Mouse (Mus musculus) heart, embryonic 16.5 days (tissue): Measurements from ENCODE around the gene Mon1b. TPM values are rescaled to one million over a fixed set of nuclear protein-coding genes. Genes with fewer than 3 reads are reported as not detected.

Experiments
- ATAC-seq: fragments of 200-750 bp; cut with Nextera tagmentation; replicated peaks from 2 replicates; pipeline ENCODE4 v1.8.0; 2017; ENCODE audit warnings: moderate number of reproducible peaks; ENCODE audit not compliant: insufficient read depth, low FRiP score; ENCODE audit errors: extremely low read depth
- H3K27ac ChIP-seq: fragments of 300-500 bp; sonication (generic); 2 replicates; pipeline ENCODE4 v1.5.1; 2014; ENCODE audit warnings: mild to moderate bottlenecking, low read length, control low read depth, moderate library complexity
- H3K27me3 ChIP-seq: fragments of 300-500 bp; sonication (generic); 2 replicates; pipeline ENCODE4 v1.6.1; 2014; ENCODE audit warnings: low read length, mixed read lengths; ENCODE audit not compliant: control insufficient read depth, insufficient read depth
- H3K36me3 ChIP-seq: fragments of 300-500 bp; sonication (generic); 2 replicates; pipeline ENCODE4 v1.6.1; 2014; ENCODE audit not compliant: control insufficient read depth, insufficient read depth
- H3K4me1 ChIP-seq: fragments of 300-500 bp; sonication (generic); 2 replicates; pipeline ENCODE4 v1.6.1; 2014; ENCODE audit warnings: low read length, mixed read lengths; ENCODE audit not compliant: control insufficient read depth, insufficient read depth
- H3K4me2 ChIP-seq: fragments of 300-500 bp; sonication (generic); 2 replicates; pipeline ENCODE4 v1.6.1; 2014; ENCODE audit warnings: low read depth, mild to moderate bottlenecking, control low read depth, low read length
- H3K4me3 ChIP-seq: fragments of 300-500 bp; sonication (generic); 2 replicates; pipeline ENCODE4 v1.5.1; 2014; ENCODE audit warnings: mild to moderate bottlenecking, control low read depth, low read length
- H3K9ac ChIP-seq: fragments of 300-500 bp; sonication (generic); 2 replicates; pipeline ENCODE4 v1.6.1; 2014; ENCODE audit warnings: low read length, control low read depth
- H3K9me3 ChIP-seq: fragments of 300-500 bp; sonication (generic); replicated peaks from 2 replicates; pipeline ENCODE4 v1.6.1; 2016; ENCODE audit warnings: low read length; ENCODE audit not compliant: control insufficient read depth
- WGBS: fragments of 180-500 bp; shearing (Covaris S2); extraction: QIAGEN DNeasy Blood & Tissue Kit; methylation state at CpG from one replicate; pipeline ENCODE4 v1.1.7; 2014; 5-methylcytosine and 5-hydroxymethylcytosine counted together
- polyA plus RNA-seq: library from polyadenylated mRNA; unstranded; fragments of >200 nt; fragmentation: Nextera tagmentation; extraction: Ambion mirVana; gene quantifications from 2 replicates; pipeline ENCODE4 v1.2.1, GENCODE M21; 2015

Gene Mon1b
- 4.9 TPM in 2 replicates for polyA plus RNA-seq

- peak; percentile 98 for ATAC-seq
- Histone ChIP-seq H3K4me1 (peaks cover 13% of the 10 kb centered on the region), H3K4me3 (peak within 1 kb of the TSS; percentile 89), H3K4me2 (peak within 1 kb of the TSS; percentile 97), H3K9me3 (no peaks in the 10 kb centered on the region), H3K27ac (peak within 1 kb of the TSS; percentile 97), H3K27me3 (no peaks in the 10 kb centered on the region), H3K36me3 (peaks cover 12% of the 10 kb centered on the region), H3K9ac (peak within 1 kb of the TSS; percentile 89)
- under 1% methylated on average over 42 of the region's 42 CpGs for whole genome bisulfite sequencing
Measured at GRCm38 (mm10) chr8:113634670-113635591, at the start of gene Mon1b. Mon1b (plus strand) TSS chr8:113635587.

GRCm38 (mm10) chr8:113598401-113598800 is 37.0 kb upstream of the Mon1b start:
- Histone ChIP-seq H3K4me1 (no peaks in the 10 kb centered on the region), H3K9ac (no peak overlapping the region), H3K27ac (no peak overlapping the region), H3K9me3 (no peaks in the 10 kb centered on the region), H3K27me3 (no peaks in the 10 kb centered on the region), H3K4me3 (no peak overlapping the region), H3K4me2 (no peak overlapping the region), H3K36me3 (no peaks in the 10 kb centered on the region)
- no peak for ATAC-seq
- 38% methylated on average over 3 of the region's 3 CpGs for WGBS

- Histone ChIP-seq H3K27me3 (no peaks in the 10 kb centered on the region), H3K27ac (no peak overlapping the region), H3K4me3 (no peak overlapping the region), H3K36me3 (no peaks in the 10 kb centered on the region), H3K4me2 (no peak overlapping the region), H3K9me3 (no peaks in the 10 kb centered on the region), H3K9ac (no peak overlapping the region), H3K4me1 (peaks cover 13% of the 10 kb centered on the region)
- WGBS: 4% methylated on average over 3 of the region's 3 CpGs
- ATAC-seq: no peak
Measured at GRCm38 (mm10) chr8:113632634-113633033, 2.8 kb upstream of the Mon1b start.

GRCm38 (mm10) chr8:113634161-113634560 is 1.2 kb upstream of the Mon1b start:
- Histone ChIP-seq H3K9me3 (no peaks in the 10 kb centered on the region), H3K4me1 (peaks cover 13% of the 10 kb centered on the region), H3K9ac (peak overlapping the region; percentile 62; the same call in 1 of the 2 replicates), H3K36me3 (peaks cover 9% of the 10 kb centered on the region), H3K27ac (no peak overlapping the region), H3K4me3 (peak overlapping the region; percentile 89), H3K4me2 (peak overlapping the region; percentile 74), H3K27me3 (no peaks in the 10 kb centered on the region)
- WGBS: 26% methylated on average over 12 of the region's 12 CpGs
- ATAC-seq: no peak

- Histone ChIP-seq H3K4me3 (peak overlapping the region; percentile 89), H3K27ac (peak overlapping the region; percentile 97), H3K36me3 (peaks cover 12% of the 10 kb centered on the region), H3K9me3 (no peaks in the 10 kb centered on the region), H3K4me1 (peaks cover 13% of the 10 kb centered on the region), H3K4me2 (peak overlapping the region; percentile 97), H3K27me3 (no peaks in the 10 kb centered on the region), H3K9ac (peak overlapping the region; percentile 89)
- ATAC-seq: peak; percentile 79
- WGBS: under 1% methylated on average over 44 of the region's 44 CpGs
Measured at GRCm38 (mm10) chr8:113635592-113636279, 349 bp downstream of the Mon1b start.

GRCm38 (mm10) chr8:113636280-113636628 is 867 bp downstream of the Mon1b start:
- peak overlapping the region; percentile 97 for H3K4me2 ChIP-seq
- peaks cover 12% of the 10 kb centered on the region for H3K36me3 ChIP-seq
- no peaks in the 10 kb centered on the region for H3K9me3 ChIP-seq
- no peaks in the 10 kb centered on the region for H3K27me3 ChIP-seq
- peaks cover 13% of the 10 kb centered on the region for H3K4me1 ChIP-seq
- no peak overlapping the region for H3K27ac ChIP-seq
- H3K9ac ChIP-seq: peak overlapping the region; percentile 89
- WGBS: 40% methylated on average over 5 of the region's 5 CpGs
- no peak for ATAC-seq
- peak overlapping the region; percentile 89 for H3K4me3 ChIP-seq

- no peak overlapping the region for H3K27ac ChIP-seq
- H3K9me3 ChIP-seq: no peaks in the 10 kb centered on the region
- no peak overlapping the region for H3K9ac ChIP-seq
- no peak overlapping the region for H3K4me3 ChIP-seq
- H3K27me3 ChIP-seq: no peaks in the 10 kb centered on the region
- peaks cover 10% of the 10 kb centered on the region for H3K4me1 ChIP-seq
- WGBS: 81% methylated on average over 8 of the region's 8 CpGs
- no peak overlapping the region for H3K4me2 ChIP-seq
- no peak for ATAC-seq
- H3K36me3 ChIP-seq: peaks cover 28% of the 10 kb centered on the region
Measured at GRCm38 (mm10) chr8:113640357-113640756, 5.0 kb downstream of the Mon1b start.

GRCm38 (mm10) chr8:113642926-113643325 is 7.5 kb downstream of the Mon1b start, which contains the start of gene Syce1l:
Syce1l (plus strand) TSS chr8:113643213.
- H3K4me1 ChIP-seq: 0 out of 2 replicates have a peak, but pooled peaks cover 2% of the 10 kb centered on the region
- no peak within 1 kb of the TSS for H3K9ac ChIP-seq
- H3K36me3 ChIP-seq: peaks cover 28% of the 10 kb centered on the region
- no peaks in the 10 kb centered on the region for H3K27me3 ChIP-seq
- no peak within 1 kb of the TSS for H3K4me2 ChIP-seq
- no peak within 1 kb of the TSS for H3K27ac ChIP-seq
- no peaks in the 10 kb centered on the region for H3K9me3 ChIP-seq
- no peak within 1 kb of the TSS for H3K4me3 ChIP-seq
- 93% methylated on average over 16 of the region's 16 CpGs for WGBS
- no peak for ATAC-seq
